17 mouse cellular contexts compared by ENCODE assay signal in genomic region chr15:81792444-81792843, GRCm38 (mm10). TPM values are rescaled to one million over a fixed set of nuclear protein-coding genes. Genes with fewer than 3 reads are reported as not detected.
DNase-seq lines count a peak whose midpoint lies in the region; ATAC-seq and TF ChIP-seq lines count a peak whose summit lies in the region.
"Had no signal": no experiment of that assay in that cellular context is flagged by ENCODE, and none has a peak within 500 bp of the region (broad histone marks: within the 10 kb centered on the region; RNA-seq: fewer than 3 reads in every experiment).

No protein-coding gene starts in this region.

- TF ChIP-seq CTCF in liver, postnatal 0 days (IDR thresholded peaks at IDR 0.05; ENCODE audit: low read depth), result no peak
- TF ChIP-seq CTCF in liver, embryonic 14.5 days (IDR thresholded peaks at IDR 0.05; ENCODE audit: low read depth), result no peak

- DNase-seq in liver, postnatal 0 days, result no peak
- no peak for DNase-seq in liver, embryonic 14.5 days (ENCODE audit: low read depth in 3 of 3, low spot score in 3 of 3)
- DNase-seq: adrenal gland, adult 8-10 months; adrenal gland, postnatal 36 days; cerebellum, adult 11-12 months; cerebellum, adult 2 months; cerebellum, adult 9-10 months; cerebellum, postnatal 10 days; cerebellum, postnatal 25 days; forebrain, postnatal 0 days had no signal

- WGBS in liver, embryonic 12.5 days (ENCODE audit: insufficient replicate concordance), result 48% methylated on average over 9 of the region's 9 CpGs
- WGBS in liver, postnatal 0 days (ENCODE audit: insufficient replicate concordance), result 78% methylated on average over 9 of the region's 9 CpGs
- 50% methylated on average over 9 of the region's 9 CpGs for WGBS in liver, embryonic 14.5 days (ENCODE audit: insufficient replicate concordance)
- WGBS in midbrain, embryonic 13.5 days, result 94% methylated on average over 9 of the region's 9 CpGs

- TF ChIP-seq EP300 in liver, postnatal 0 days (IDR thresholded peaks at IDR 0.05; ENCODE audit: low read depth), result no peak
- no peak for TF ChIP-seq EP300 in liver, embryonic 14.5 days (IDR thresholded peaks at IDR 0.05; ENCODE audit: low read depth)

- no peak overlapping the region for H3K4me2 ChIP-seq in liver, embryonic 12.5 days
- H3K4me2 ChIP-seq in liver, postnatal 0 days (ENCODE audit: low read depth, low read length), result no peak overlapping the region
- H3K4me2 ChIP-seq in liver, embryonic 14.5 days (ENCODE audit: low read depth), result no peak overlapping the region
- no peak overlapping the region for H3K4me2 ChIP-seq in midbrain, embryonic 13.5 days (replicated peaks)
- H3K4me2 ChIP-seq: embryonic facial prominence, embryonic 12.5 days; forebrain, embryonic 13.5 days; forebrain, embryonic 15.5 days had no signal

- H3K9me3 ChIP-seq in liver, embryonic 12.5 days (replicated peaks), result no peaks in the 10 kb centered on the region
- H3K9me3 ChIP-seq in liver, postnatal 0 days (ENCODE audit: low read length), result no peaks in the 10 kb centered on the region
- H3K9me3 ChIP-seq in liver, embryonic 14.5 days (ENCODE audit: control insufficient read depth, low read length), result no peaks in the 10 kb centered on the region
- no peaks in the 10 kb centered on the region for H3K9me3 ChIP-seq in midbrain, embryonic 13.5 days
- H3K9me3 ChIP-seq: embryonic facial prominence, embryonic 10.5 days; embryonic facial prominence, embryonic 12.5 days; forebrain, embryonic 13.5 days; forebrain, embryonic 15.5 days had no signal

- peaks cover 14% of the 10 kb centered on the region for H3K4me1 ChIP-seq in liver, embryonic 12.5 days
- no peaks in the 10 kb centered on the region for H3K4me1 ChIP-seq in liver, postnatal 0 days (ENCODE audit: insufficient read depth)
- peaks cover 0 to 5% of the 10 kb centered on the region in 2 experiments; a peak in 1 of 4 replicates for H3K4me1 ChIP-seq in liver, embryonic 14.5 days (replicated peaks; ENCODE audit: control insufficient read depth in 2 of 2, insufficient read depth in 2 of 2, low read length in 1 of 2)
- H3K4me1 ChIP-seq in midbrain, embryonic 13.5 days (replicated peaks), result no peaks in the 10 kb centered on the region
- H3K4me1 ChIP-seq: embryonic facial prominence, embryonic 12.5 days; forebrain, embryonic 13.5 days; forebrain, embryonic 15.5 days had no signal

- no peak overlapping the region for H3K9ac ChIP-seq in liver, embryonic 12.5 days
- no peak overlapping the region for H3K9ac ChIP-seq in liver, postnatal 0 days (replicated peaks)
- H3K9ac ChIP-seq in liver, embryonic 14.5 days (replicated peaks), result no peak overlapping the region
- no peak overlapping the region for H3K9ac ChIP-seq in midbrain, embryonic 13.5 days (replicated peaks)
- H3K9ac ChIP-seq: embryonic facial prominence, embryonic 12.5 days; forebrain, embryonic 13.5 days; forebrain, embryonic 15.5 days; forebrain, postnatal 0 days had no signal

- peak; percentile 45 for ATAC-seq in liver, embryonic 12.5 days
- ATAC-seq in liver, postnatal 0 days, result no peak
- ATAC-seq in liver, embryonic 14.5 days (ENCODE audit: insufficient read depth), result peak; percentile 57; the same call in 1 of the 2 replicates
- ATAC-seq in midbrain, embryonic 13.5 days, result no peak
- ATAC-seq in activated CD4-positive, CD25-positive, alpha-beta regulatory T cell, adult 4 months, result no peak
- ATAC-seq: forebrain, embryonic 13.5 days; forebrain, embryonic 15.5 days; forebrain, postnatal 0 days had no signal

- H3K36me3 ChIP-seq in liver, embryonic 12.5 days, result peaks cover 46% of the 10 kb centered on the region
- H3K36me3 ChIP-seq in liver, postnatal 0 days (replicated peaks; ENCODE audit: insufficient read depth, low read length), result peaks cover 4% of the 10 kb centered on the region
- H3K36me3 ChIP-seq in liver, embryonic 14.5 days (replicated peaks; ENCODE audit: control insufficient read depth, insufficient read depth, low read depth), result no peaks in the 10 kb centered on the region
- H3K36me3 ChIP-seq in midbrain, embryonic 13.5 days, result peaks cover 81% of the 10 kb centered on the region

- H3K27me3 ChIP-seq in liver, embryonic 12.5 days (replicated peaks), result no peaks in the 10 kb centered on the region
- no peaks in the 10 kb centered on the region for H3K27me3 ChIP-seq in liver, postnatal 0 days (ENCODE audit: insufficient read depth, low read length)
- H3K27me3 ChIP-seq in liver, embryonic 14.5 days (ENCODE audit: control insufficient read depth, insufficient read depth, low read length), result no peaks in the 10 kb centered on the region
- no peaks in the 10 kb centered on the region for H3K27me3 ChIP-seq in midbrain, embryonic 13.5 days
- H3K27me3 ChIP-seq: embryonic facial prominence, embryonic 12.5 days; forebrain, embryonic 13.5 days; forebrain, embryonic 15.5 days had no signal

- no peak overlapping the region for H3K27ac ChIP-seq in liver, embryonic 12.5 days
- no peak overlapping the region for H3K27ac ChIP-seq in liver, postnatal 0 days (ENCODE audit: low read depth)
- no peak overlapping the region for H3K27ac ChIP-seq in liver, embryonic 14.5 days
- no peak overlapping the region for H3K27ac ChIP-seq in midbrain, embryonic 13.5 days
- H3K27ac ChIP-seq: embryonic facial prominence, embryonic 10.5 days; embryonic facial prominence, embryonic 12.5 days; forebrain, embryonic 13.5 days; forebrain, embryonic 15.5 days had no signal

- H3K4me3 ChIP-seq in liver, embryonic 12.5 days, result no peak overlapping the region
- H3K4me3 ChIP-seq in liver, postnatal 0 days (ENCODE audit: low read depth, low read length), result no peak overlapping the region
- no peak overlapping the region for H3K4me3 ChIP-seq in liver, embryonic 14.5 days (ENCODE audit: insufficient read depth in 1 of 2, low read depth in 2 of 2, low read length in 2 of 2)
- no peak overlapping the region for H3K4me3 ChIP-seq in midbrain, embryonic 13.5 days (replicated peaks)
- H3K4me3 ChIP-seq: embryonic facial prominence, embryonic 10.5 days; embryonic facial prominence, embryonic 12.5 days; forebrain, embryonic 13.5 days; forebrain, embryonic 15.5 days had no signal

RNA-seq across cellular contexts. Expression of gene Tef, which starts 9.8 kb away (rescaled TPM):
- polyA plus RNA-seq in liver, embryonic 12.5 days (2016; fragmentation: Nextera tagmentation; extraction: Ambion mirVana), result 8.4 and 9.5 TPM in 2 replicates
- 14.0 and 16.3 TPM in 2 replicates for polyA plus RNA-seq in liver, postnatal 0 days (2015; fragmentation: Nextera tagmentation; extraction: Ambion mirVana)
- polyA plus RNA-seq in liver, embryonic 14.5 days (2012; rRNA removed), result 4.4 and 5.1 TPM in 2 replicates
- 2.7 and 5.0 TPM in 2 replicates for polyA plus RNA-seq in liver, embryonic 14.5 days (2014; fragmentation: Nextera tagmentation; extraction: Ambion mirVana)
- 21.5 and 23.3 TPM in 2 replicates for polyA plus RNA-seq in midbrain, embryonic 13.5 days (2015; fragmentation: Nextera tagmentation; extraction: Ambion mirVana)
- 1 to 10 TPM; 5.2 to 7.3 TPM for polyA plus RNA-seq in activated CD4-positive, CD25-positive, alpha-beta regulatory T cell, adult 4 months (2017; shearing (Covaris generic))

RNA-seq across cellular contexts. Expression of gene Rangap1, which starts 47.1 kb away (rescaled TPM):
- polyA plus RNA-seq in liver, embryonic 12.5 days (2016; fragmentation: Nextera tagmentation; extraction: Ambion mirVana), result 113 and 121 TPM in 2 replicates
- polyA plus RNA-seq in liver, postnatal 0 days (2015; fragmentation: Nextera tagmentation; extraction: Ambion mirVana), result 31.3 and 38.0 TPM in 2 replicates
- polyA plus RNA-seq in liver, embryonic 14.5 days (2012; rRNA removed), result 41.5 and 50.6 TPM in 2 replicates
- 57.1 and 61.0 TPM in 2 replicates for polyA plus RNA-seq in liver, embryonic 14.5 days (2014; fragmentation: Nextera tagmentation; extraction: Ambion mirVana)
- 140 and 145 TPM in 2 replicates for polyA plus RNA-seq in midbrain, embryonic 13.5 days (2015; fragmentation: Nextera tagmentation; extraction: Ambion mirVana)
- polyA plus RNA-seq in activated CD4-positive, CD25-positive, alpha-beta regulatory T cell, adult 4 months (2017; shearing (Covaris generic)), result 10 to 100 TPM; 39.7 to 56.1 TPM

RNA-seq across cellular contexts. Expression of gene Zc3h7b, which starts 47.6 kb away (rescaled TPM):
- 9.8 and 10.0 TPM in 2 replicates for polyA plus RNA-seq in liver, embryonic 12.5 days (2016; fragmentation: Nextera tagmentation; extraction: Ambion mirVana)
- polyA plus RNA-seq in liver, postnatal 0 days (2015; fragmentation: Nextera tagmentation; extraction: Ambion mirVana), result 3.3 and 4.2 TPM in 2 replicates
- 5.2 and 5.7 TPM in 2 replicates for polyA plus RNA-seq in liver, embryonic 14.5 days (2012; rRNA removed)
- 4.0 and 5.3 TPM in 2 replicates for polyA plus RNA-seq in liver, embryonic 14.5 days (2014; fragmentation: Nextera tagmentation; extraction: Ambion mirVana)
- 41.6 and 48.4 TPM in 2 replicates for polyA plus RNA-seq in midbrain, embryonic 13.5 days (2015; fragmentation: Nextera tagmentation; extraction: Ambion mirVana)
- polyA plus RNA-seq in activated CD4-positive, CD25-positive, alpha-beta regulatory T cell, adult 4 months (2017; shearing (Covaris generic)), result 1 to 10 TPM; 5.2 to 7.1 TPM

Comparison
In these comparisons a context has a peak if more than half of its experiments do, and no peak if none do; other contexts are left out.
1. ATAC-seq: peak in liver, embryonic 12.5 days (single experiment) and liver, embryonic 14.5 days (single experiment); none in liver, postnatal 0 days (single experiment), midbrain, embryonic 13.5 days (single experiment) and activated CD4-positive, CD25-positive, alpha-beta regulatory T cell, adult 4 months (single experiment).